23 mouse cellular contexts compared by ENCODE assay signal in genomic region chrX:145479942-145480341, GRCm38 (mm10). TPM values are rescaled to one million over a fixed set of nuclear protein-coding genes. Genes with fewer than 3 reads are reported as not detected.
DNase-seq lines count a peak whose midpoint lies in the region; ATAC-seq and TF ChIP-seq lines count a peak whose summit lies in the region.
"Had no signal": no experiment of that assay in that cellular context is flagged by ENCODE, and none has a peak within 500 bp of the region (broad histone marks: within the 10 kb centered on the region; RNA-seq: fewer than 3 reads in every experiment).

No protein-coding gene starts in this region.

- no peaks in the 10 kb centered on the region for H3K9me3 ChIP-seq in heart, embryonic 11.5 days (replicated peaks; ENCODE audit: control insufficient read depth, low read length)
- no peaks in the 10 kb centered on the region for H3K9me3 ChIP-seq in liver, embryonic 16.5 days (replicated peaks; ENCODE audit: control insufficient read depth, low read length)
- no peaks in the 10 kb centered on the region for H3K9me3 ChIP-seq in intestine, postnatal 0 days (ENCODE audit: control insufficient read depth)
- H3K9me3 ChIP-seq: embryonic facial prominence, embryonic 13.5 days; hindbrain, embryonic 10.5 days; intestine, embryonic 15.5 days; limb, embryonic 13.5 days; midbrain, embryonic 12.5 days; neural tube, embryonic 15.5 days had no signal

- H3K27me3 ChIP-seq in heart, embryonic 11.5 days (ENCODE audit: control insufficient read depth, insufficient read depth, low read length), result no peaks in the 10 kb centered on the region
- H3K27me3 ChIP-seq in liver, embryonic 16.5 days (ENCODE audit: control insufficient read depth, insufficient read depth, low read depth, low read length), result no peaks in the 10 kb centered on the region
- no peaks in the 10 kb centered on the region for H3K27me3 ChIP-seq in intestine, postnatal 0 days (replicated peaks; ENCODE audit: control insufficient read depth, insufficient read depth, low read length)
- H3K27me3 ChIP-seq: CH12.LX; intestine, embryonic 15.5 days; limb, embryonic 13.5 days; neural tube, embryonic 15.5 days had no signal

- H3K36me3 ChIP-seq in heart, embryonic 11.5 days (ENCODE audit: control insufficient read depth, insufficient read depth, low read length), result no peaks in the 10 kb centered on the region
- H3K36me3 ChIP-seq in liver, embryonic 16.5 days (ENCODE audit: control insufficient read depth, insufficient read depth), result no peaks in the 10 kb centered on the region
- H3K36me3 ChIP-seq in intestine, postnatal 0 days (ENCODE audit: control insufficient read depth, insufficient read depth), result no peaks in the 10 kb centered on the region
- H3K36me3 ChIP-seq: intestine, embryonic 15.5 days; midbrain, embryonic 12.5 days; neural tube, embryonic 15.5 days had no signal

- H3K27ac ChIP-seq in heart, embryonic 11.5 days (ENCODE audit: low read depth, low read length), result no peak overlapping the region
- H3K27ac ChIP-seq in liver, embryonic 16.5 days (ENCODE audit: low read length), result no peak overlapping the region
- no peak overlapping the region for H3K27ac ChIP-seq in intestine, postnatal 0 days (ENCODE audit: low read depth, low read length)
- H3K27ac ChIP-seq: embryonic facial prominence, embryonic 13.5 days; hindbrain, embryonic 10.5 days; intestine, embryonic 15.5 days; limb, embryonic 13.5 days; midbrain, embryonic 12.5 days; neural tube, embryonic 15.5 days had no signal

- TF ChIP-seq CTCF in intestine, postnatal 0 days (IDR thresholded peaks at IDR 0.05; ENCODE audit: low read depth), result no peak

- H3K9ac ChIP-seq in heart, embryonic 11.5 days (ENCODE audit: low read depth, low read length), result no peak overlapping the region
- H3K9ac ChIP-seq in liver, embryonic 16.5 days (ENCODE audit: low read depth, low read length), result no peak overlapping the region
- H3K9ac ChIP-seq in intestine, postnatal 0 days (ENCODE audit: low read depth, low read length), result no peak overlapping the region
- H3K9ac ChIP-seq: embryonic facial prominence, embryonic 13.5 days; intestine, embryonic 15.5 days; limb, embryonic 13.5 days; lung, embryonic 14.5 days; midbrain, embryonic 12.5 days; neural tube, embryonic 15.5 days had no signal

- H3K4me3 ChIP-seq in heart, embryonic 11.5 days (ENCODE audit: low read depth, low read length), result no peak overlapping the region
- H3K4me3 ChIP-seq in liver, embryonic 16.5 days (ENCODE audit: low read depth, low read length), result no peak overlapping the region
- no peak overlapping the region for H3K4me3 ChIP-seq in intestine, postnatal 0 days (ENCODE audit: low read depth, low read length)
- H3K4me3 ChIP-seq: embryonic facial prominence, embryonic 13.5 days; hindbrain, embryonic 10.5 days; intestine, embryonic 15.5 days; limb, embryonic 13.5 days; midbrain, embryonic 12.5 days; neural tube, embryonic 15.5 days had no signal

- 62% methylated on average over 10 of the region's 10 CpGs for WGBS in heart, embryonic 11.5 days (ENCODE audit: insufficient replicate concordance)
- WGBS in liver, embryonic 16.5 days (ENCODE audit: insufficient replicate concordance), result 38% methylated on average over 10 of the region's 10 CpGs
- 90% methylated on average over 10 of the region's 10 CpGs for WGBS in intestine, postnatal 0 days

- ATAC-seq in heart, embryonic 11.5 days (replicated peaks; ENCODE audit: insufficient number of reproducible peaks, low FRiP score, low TSS enrichment), result peak; percentile 83; the same call in 1 of the 2 replicates
- peak; percentile 94 for ATAC-seq in liver, embryonic 16.5 days (ENCODE audit: low read depth)
- ATAC-seq in intestine, postnatal 0 days, result no peak
- ATAC-seq: forebrain, embryonic 14.5 days; hindbrain, embryonic 16.5 days; intestine, embryonic 15.5 days had no signal

- H3K4me2 ChIP-seq in heart, embryonic 11.5 days, result no peak overlapping the region
- no peak overlapping the region for H3K4me2 ChIP-seq in liver, embryonic 16.5 days (ENCODE audit: low read depth, low read length)
- no peak overlapping the region for H3K4me2 ChIP-seq in intestine, postnatal 0 days (replicated peaks; ENCODE audit: low read depth)
- H3K4me2 ChIP-seq: embryonic facial prominence, embryonic 13.5 days; intestine, embryonic 15.5 days; limb, embryonic 13.5 days; lung, embryonic 14.5 days; midbrain, embryonic 12.5 days; neural tube, embryonic 15.5 days had no signal

- H3K4me1 ChIP-seq in heart, embryonic 11.5 days (ENCODE audit: control insufficient read depth, insufficient read depth, low read length), result 0 out of 2 replicates have a peak, but pooled peaks cover 4% of the 10 kb centered on the region
- peaks cover 4% of the 10 kb centered on the region for H3K4me1 ChIP-seq in liver, embryonic 16.5 days (ENCODE audit: control insufficient read depth, low read depth, low read length)
- no peaks in the 10 kb centered on the region for H3K4me1 ChIP-seq in intestine, postnatal 0 days (replicated peaks; ENCODE audit: control insufficient read depth, insufficient read depth, low read length)
- H3K4me1 ChIP-seq: embryonic facial prominence, embryonic 13.5 days; hindbrain, embryonic 10.5 days; intestine, embryonic 15.5 days; limb, embryonic 13.5 days; neural tube, embryonic 15.5 days had no signal

- DNase-seq in heart, adult 11 months, result no peak
- peak; percentile 42 for DNase-seq in c-Kit-negative CD71-positive TER-119-positive erythroid progenitor cells, embryonic 14.5 days (ENCODE audit: low read depth, low spot score)
- DNase-seq in liver, result peak; percentile 71
- DNase-seq in frontal cortex, postnatal 36 days (ENCODE audit: low spot score in 2 of 2), result no peak
- DNase-seq: adrenal gland, postnatal 14 days; B cell, adult 2 months; cerebellum, adult 11-12 months; embryo, embryonic 11 days; kidney, postnatal 36 days; layer of hippocampus, postnatal 36 days; lung, embryonic 14.5 days had no signal

RNA-seq across cellular contexts. Expression of gene Amot, which starts 25.0 kb away (rescaled TPM):
- polyA plus RNA-seq in heart, embryonic 11.5 days (2014; fragmentation: Nextera tagmentation; extraction: Ambion mirVana), result 14.1 and 14.3 TPM in 2 replicates
- polyA plus RNA-seq in liver, embryonic 16.5 days (2015; fragmentation: Nextera tagmentation; extraction: Ambion mirVana), result 5.8 and 6.0 TPM in 2 replicates
- polyA plus RNA-seq in intestine, postnatal 0 days (2015; fragmentation: Nextera tagmentation; extraction: Ambion mirVana), result 6.3 TPM in 2 replicates

Comparison
In these comparisons a context has a peak if more than half of its experiments do, and no peak if none do; other contexts are left out.
1. DNase-seq: peak in c-Kit-negative CD71-positive TER-119-positive erythroid progenitor cells, embryonic 14.5 days (single experiment) and liver (single experiment); none in heart, adult 11 months (single experiment) and frontal cortex, postnatal 36 days (0 of 2).